Mouse (Mus musculus) brain, adult 2 months (tissue): ENCODE measurements around the gene Dhdds.

Source experiments
- DNase-seq: peaks from one replicate; pipeline ENCODE4 v3.0.0; 2011; ENCODE audit warnings: low read depth, low spot score

The Dhdds gene

GRCm38 (mm10) chr4:134000466-134001438 is at the start of gene Dhdds:
Dhdds (minus strand) TSS chr4:134000918.
- peak; percentile 99 for DNase-seq

GRCm38 (mm10) chr4:134047648-134048047 is 46.9 kb upstream of the Dhdds start:
- DNase-seq = no peak

- DNase-seq = no peak
Measured at GRCm38 (mm10) chr4:134043041-134043440, 42.3 kb upstream of the Dhdds start.

- peak; percentile 35 for DNase-seq
Measured at GRCm38 (mm10) chr4:134041317-134042123, 40.8 kb upstream of the Dhdds start.

GRCm38 (mm10) chr4:134035953-134036352 is 35.2 kb upstream of the Dhdds start:
- DNase-seq = peak; percentile 89

- DNase-seq = no peak
Measured at GRCm38 (mm10) chr4:134025802-134026201, 25.1 kb upstream of the Dhdds start.

- peak; percentile 20 for DNase-seq
Measured at GRCm38 (mm10) chr4:134020621-134021020, 19.9 kb upstream of the Dhdds start.

- DNase-seq = peak; percentile 75
Measured at GRCm38 (mm10) chr4:134019641-134020351, 19.1 kb upstream of the Dhdds start.

GRCm38 (mm10) chr4:134019210-134019609 is 18.5 kb upstream of the Dhdds start:
- DNase-seq = no peak

GRCm38 (mm10) chr4:134018779-134019145 is 18.0 kb upstream of the Dhdds start, which contains the start of gene Lin28a:
Lin28a (minus strand) TSS chr4:134018841.
- no peak for DNase-seq

- no peak for DNase-seq
Measured at GRCm38 (mm10) chr4:134018038-134018778, 17.5 kb upstream of the Dhdds start.

- DNase-seq = no peak
Measured at GRCm38 (mm10) chr4:134017201-134017865, 16.6 kb upstream of the Dhdds start.

GRCm38 (mm10) chr4:134016767-134017166 is 16.0 kb upstream of the Dhdds start:
- no peak for DNase-seq

- no peak for DNase-seq
Measured at GRCm38 (mm10) chr4:134016208-134016607, 15.5 kb upstream of the Dhdds start.

- DNase-seq = no peak
Measured at GRCm38 (mm10) chr4:134012858-134013528, 12.3 kb upstream of the Dhdds start.

- DNase-seq = no peak
Measured at GRCm38 (mm10) chr4:134011450-134012414, 11.0 kb upstream of the Dhdds start.

- no peak for DNase-seq
Measured at GRCm38 (mm10) chr4:134009709-134010108, 9.0 kb upstream of the Dhdds start.

- no peak for DNase-seq
Measured at GRCm38 (mm10) chr4:134006845-134007244, 6.1 kb upstream of the Dhdds start.
